Mouse (Mus musculus) liver, embryonic 15.5 days (tissue): ENCODE measurements at regions not wholly inside any gene's neighbourhood (a gene's known extent, or its start where the extent isn't known, plus 50 kb on each side); places are given as distances from the start of the nearest gene placed in this dataset.

ENCODE experiments used
- ATAC-seq: fragments of 200-750 bp; cut with Nextera tagmentation; 2 replicates; pipeline ENCODE4 v1.8.0; 2017; ENCODE audit warnings: moderate number of reproducible peaks, mild to moderate bottlenecking, moderate library complexity; ENCODE audit not compliant: insufficient read depth
- H3K27ac ChIP-seq: fragments of 300-500 bp; sonication (generic); replicated peaks from 2 replicates; pipeline ENCODE4 v1.5.1; 2015; ENCODE audit warnings: mild to moderate bottlenecking, inconsistent platforms
- H3K27me3 ChIP-seq: fragments of 300-500 bp; sonication (generic); 2 replicates; pipeline ENCODE4 v1.6.1; 2015; ENCODE audit warnings: mild to moderate bottlenecking, inconsistent platforms
- H3K36me3 ChIP-seq: fragments of 300-500 bp; sonication (generic); replicated peaks from 2 replicates; pipeline ENCODE4 v1.6.1; 2015; ENCODE audit warnings: moderate library complexity, mild to moderate bottlenecking, inconsistent platforms
- H3K4me1 ChIP-seq: fragments of 300-500 bp; sonication (generic); replicated peaks from 2 replicates; pipeline ENCODE4 v1.6.1; 2015; ENCODE audit warnings: inconsistent platforms
- H3K4me2 ChIP-seq: fragments of 300-500 bp; sonication (generic); 2 replicates; pipeline ENCODE4 v1.6.1; 2015; ENCODE audit warnings: moderate library complexity, mild to moderate bottlenecking, inconsistent platforms
- H3K4me3 ChIP-seq: fragments of 300-500 bp; sonication (generic); replicated peaks from 2 replicates; pipeline ENCODE4 v1.5.1; 2015; ENCODE audit warnings: mild to moderate bottlenecking, inconsistent platforms
- H3K9ac ChIP-seq: fragments of 300-500 bp; sonication (generic); 2 replicates; pipeline ENCODE4 v1.6.1; 2015; ENCODE audit warnings: moderate library complexity, mild to moderate bottlenecking, inconsistent platforms
- H3K9me3 ChIP-seq: fragments of 300-500 bp; sonication (generic); replicated peaks from 2 replicates; pipeline ENCODE4 v1.6.1; 2016; ENCODE audit warnings: inconsistent platforms
- WGBS: fragments of 180-500 bp; shearing (Covaris S2); methylation state at CpG from one replicate; pipeline ENCODE4 v1.1.7; 2015; ENCODE audit warnings: mixed read lengths; ENCODE audit not compliant: insufficient replicate concordance; 5-methylcytosine and 5-hydroxymethylcytosine counted together

DNA sequence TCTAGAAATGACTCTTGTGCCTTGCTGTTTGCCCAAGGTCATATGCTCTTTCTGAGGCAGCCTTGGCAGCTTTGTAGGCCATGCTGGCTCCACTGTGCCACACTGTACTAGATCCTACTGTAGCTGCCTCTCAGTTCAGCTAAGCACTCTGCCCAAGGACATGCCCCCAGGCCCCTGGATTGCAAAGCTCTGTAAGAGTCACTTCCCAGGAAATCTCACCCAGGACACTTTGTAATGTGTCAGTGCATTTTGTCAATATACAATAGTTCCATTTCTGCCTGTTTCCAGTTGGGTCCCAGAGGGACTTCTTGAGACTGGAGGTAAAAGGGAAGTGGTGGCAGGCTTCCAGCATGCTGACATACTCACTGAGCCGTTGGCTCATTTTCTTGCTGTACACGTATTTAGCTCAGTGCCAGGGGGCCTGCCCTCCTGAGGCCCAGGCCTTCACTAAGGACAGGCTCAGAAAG is 287.6 kb upstream of the Eif4g2 start:
- WGBS, result 18% methylated on average over 2 of the region's 2 CpGs
- Histone ChIP-seq H3K4me1 (no peaks in the 10 kb centered on the region), H3K9ac (no peak overlapping the region), H3K4me2 (no peak overlapping the region), H3K4me3 (no peak overlapping the region), H3K27ac (no peak overlapping the region), H3K36me3 (no peaks in the 10 kb centered on the region), H3K9me3 (no peaks in the 10 kb centered on the region), H3K27me3 (no peaks in the 10 kb centered on the region)
- ATAC-seq, result no peak

DNA sequence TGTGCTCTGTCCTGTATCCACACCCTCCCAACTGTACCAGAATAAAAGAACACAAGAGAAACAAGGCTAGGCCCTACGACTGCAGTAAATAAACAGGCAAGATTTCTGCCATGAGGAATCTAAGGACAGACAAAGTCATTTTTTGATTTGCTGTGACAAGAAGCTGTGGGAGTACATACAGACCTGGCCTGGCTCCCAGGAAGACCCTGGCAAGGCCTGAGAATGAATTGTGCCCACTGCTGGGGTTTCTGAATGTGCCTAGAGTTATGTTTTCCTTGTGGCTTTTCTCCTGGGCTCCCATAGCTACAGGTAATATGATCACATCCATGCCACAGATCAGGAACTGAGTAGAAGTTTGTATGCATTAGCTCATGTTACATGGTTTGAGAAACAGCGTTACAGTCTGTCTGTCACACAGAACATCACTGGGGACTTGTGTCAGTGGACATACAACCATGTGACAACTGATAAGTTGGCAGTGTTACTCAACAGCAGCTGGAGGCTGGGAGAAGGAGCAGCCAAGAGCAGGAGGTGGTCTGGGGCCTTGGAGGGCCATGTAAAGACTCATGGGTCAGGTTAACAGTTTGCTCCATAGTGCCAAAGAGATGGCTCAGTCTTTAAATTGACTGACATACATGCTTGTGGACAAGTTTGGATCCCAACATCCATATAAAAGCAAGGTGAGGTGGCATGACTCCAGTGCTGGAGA is 285.6 kb upstream of the Eif4g2 start:
- ATAC-seq, result no peak
- no peak overlapping the region for H3K4me2 ChIP-seq
- WGBS, result 63% methylated on average over 2 of the region's 2 CpGs

DNA sequence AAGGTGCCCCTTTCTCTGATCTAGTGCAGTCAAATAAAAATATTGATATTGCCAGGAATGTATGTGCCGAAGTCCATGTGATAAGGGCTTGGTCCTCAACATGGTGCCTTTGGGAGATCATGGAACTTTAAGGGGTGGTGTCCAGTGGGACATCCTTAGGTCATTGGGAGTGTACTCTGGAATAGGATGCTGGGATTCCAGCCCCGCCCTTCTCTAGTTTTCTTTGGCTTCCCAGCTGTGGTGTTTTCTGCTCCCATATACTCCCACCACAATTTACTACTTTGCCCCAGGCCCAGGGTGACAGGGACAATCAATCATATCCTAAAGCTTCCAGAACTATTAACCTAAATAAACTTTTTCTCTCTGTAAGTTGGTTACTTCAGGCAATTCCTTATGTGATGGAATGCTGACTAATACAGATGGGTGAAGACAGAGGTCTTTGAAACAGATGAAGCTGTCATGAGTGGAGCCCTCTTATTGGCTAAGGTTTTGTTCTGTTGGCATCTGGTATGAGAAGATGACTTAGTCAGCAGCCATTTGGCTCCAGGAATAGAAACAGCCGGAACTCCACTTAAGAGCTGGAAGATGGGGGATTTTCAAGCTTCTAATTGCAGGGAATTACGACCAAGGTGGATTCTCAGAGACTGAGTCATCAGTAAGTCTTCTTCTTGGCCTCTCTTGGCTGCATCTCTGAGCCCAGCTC is 284.3 kb upstream of the Eif4g2 start:
- Histone ChIP-seq H3K4me2 (no peak overlapping the region), H3K4me3 (no peak overlapping the region), H3K9me3 (no peaks in the 10 kb centered on the region), H3K27ac (no peak overlapping the region), H3K27me3 (no peaks in the 10 kb centered on the region), H3K36me3 (no peaks in the 10 kb centered on the region), H3K4me1 (no peaks in the 10 kb centered on the region), H3K9ac (no peak overlapping the region)
- ATAC-seq, result no peak
- 56% methylated on average over 4 of the region's 4 CpGs for WGBS

More for the DNA sequence above, 285.6 kb upstream of the Eif4g2 start:
- no peak overlapping the region for H3K9ac ChIP-seq
- H3K27ac ChIP-seq, result no peak overlapping the region
- no peaks in the 10 kb centered on the region for H3K4me1 ChIP-seq
- H3K9me3 ChIP-seq, result no peaks in the 10 kb centered on the region
- H3K4me3 ChIP-seq, result no peak overlapping the region
- no peaks in the 10 kb centered on the region for H3K27me3 ChIP-seq
- no peaks in the 10 kb centered on the region for H3K36me3 ChIP-seq

DNA sequence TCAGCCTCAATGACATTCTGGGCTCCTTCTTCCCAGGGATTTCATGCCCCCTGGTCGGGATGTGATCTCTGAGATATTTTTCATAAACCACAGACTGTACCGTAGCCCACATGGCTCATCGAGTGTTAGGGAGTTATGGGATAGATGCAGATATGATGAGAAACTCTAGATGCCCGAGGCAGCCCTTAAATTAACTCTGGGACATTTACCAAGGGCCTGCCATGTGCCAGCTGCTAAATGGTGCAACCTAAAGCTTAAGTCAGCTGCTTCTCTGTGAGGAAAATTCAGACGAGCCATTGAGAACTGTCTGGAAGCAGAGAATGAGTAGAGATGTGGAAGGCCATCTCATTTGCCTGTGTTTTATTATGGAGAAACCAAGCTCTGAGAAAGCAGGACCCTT is 282.6 kb upstream of the Eif4g2 start:
- H3K27me3 ChIP-seq, result no peaks in the 10 kb centered on the region
- 38% methylated on average over 5 of the region's 5 CpGs for WGBS
- no peak overlapping the region for H3K9ac ChIP-seq
- no peak overlapping the region for H3K4me2 ChIP-seq
- no peaks in the 10 kb centered on the region for H3K36me3 ChIP-seq
- ATAC-seq, result no peak
- H3K9me3 ChIP-seq, result no peaks in the 10 kb centered on the region
- no peaks in the 10 kb centered on the region for H3K4me1 ChIP-seq
- H3K27ac ChIP-seq, result no peak overlapping the region
- H3K4me3 ChIP-seq, result no peak overlapping the region

DNA sequence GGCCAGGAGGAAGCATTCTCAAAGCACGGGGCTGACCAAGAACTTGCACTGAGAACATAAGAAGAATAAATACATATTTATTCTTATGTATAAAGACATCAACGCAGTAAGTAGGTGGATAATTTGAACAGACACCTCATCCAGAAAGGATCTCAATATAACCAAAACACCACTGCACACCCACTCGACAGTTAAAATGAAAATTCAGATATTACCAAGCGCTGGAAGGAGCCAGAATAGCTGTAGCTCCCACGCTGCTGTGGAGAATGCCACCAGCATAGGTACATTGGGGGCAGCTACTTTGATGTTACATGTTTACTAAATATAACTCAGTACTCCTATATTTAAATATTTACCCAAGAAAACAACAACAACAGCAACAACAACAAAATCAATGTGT is 280.4 kb upstream of the Eif4g2 start:
- Histone ChIP-seq H3K9ac (no peak overlapping the region), H3K27me3 (no peaks in the 10 kb centered on the region), H3K4me2 (no peak overlapping the region), H3K4me3 (no peak overlapping the region), H3K27ac (no peak overlapping the region), H3K4me1 (no peaks in the 10 kb centered on the region), H3K36me3 (no peaks in the 10 kb centered on the region), H3K9me3 (no peaks in the 10 kb centered on the region)
- WGBS, result 56% methylated on average over 5 of the region's 5 CpGs
- no peak for ATAC-seq

DNA sequence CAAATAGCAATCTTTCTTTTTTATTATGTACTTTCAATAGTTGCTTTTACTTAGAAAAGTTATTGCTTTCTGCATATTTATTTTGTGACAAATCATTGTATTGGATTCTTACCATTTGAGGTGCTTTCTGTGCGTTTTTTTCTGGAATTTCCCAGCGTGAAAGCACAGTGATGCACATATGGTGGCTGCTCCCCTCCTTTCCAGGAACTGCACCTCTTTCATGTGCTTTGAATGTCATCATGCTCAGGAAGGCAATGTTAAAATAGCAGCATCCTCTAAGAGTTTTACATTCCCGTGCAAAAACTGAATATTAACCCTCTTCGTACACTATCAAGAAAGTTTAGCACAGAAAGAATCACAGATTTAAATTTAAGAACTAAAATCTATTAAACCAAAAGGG is 279.8 kb upstream of the Eif4g2 start:
- no peak for ATAC-seq
- H3K4me3 ChIP-seq, result no peak overlapping the region
- no peaks in the 10 kb centered on the region for H3K4me1 ChIP-seq
- 60% methylated on average over 4 of the region's 4 CpGs for WGBS
- H3K27ac ChIP-seq, result no peak overlapping the region
- no peaks in the 10 kb centered on the region for H3K27me3 ChIP-seq
- H3K4me2 ChIP-seq, result no peak overlapping the region
- H3K36me3 ChIP-seq, result no peaks in the 10 kb centered on the region
- H3K9me3 ChIP-seq, result no peaks in the 10 kb centered on the region
- no peak overlapping the region for H3K9ac ChIP-seq

DNA sequence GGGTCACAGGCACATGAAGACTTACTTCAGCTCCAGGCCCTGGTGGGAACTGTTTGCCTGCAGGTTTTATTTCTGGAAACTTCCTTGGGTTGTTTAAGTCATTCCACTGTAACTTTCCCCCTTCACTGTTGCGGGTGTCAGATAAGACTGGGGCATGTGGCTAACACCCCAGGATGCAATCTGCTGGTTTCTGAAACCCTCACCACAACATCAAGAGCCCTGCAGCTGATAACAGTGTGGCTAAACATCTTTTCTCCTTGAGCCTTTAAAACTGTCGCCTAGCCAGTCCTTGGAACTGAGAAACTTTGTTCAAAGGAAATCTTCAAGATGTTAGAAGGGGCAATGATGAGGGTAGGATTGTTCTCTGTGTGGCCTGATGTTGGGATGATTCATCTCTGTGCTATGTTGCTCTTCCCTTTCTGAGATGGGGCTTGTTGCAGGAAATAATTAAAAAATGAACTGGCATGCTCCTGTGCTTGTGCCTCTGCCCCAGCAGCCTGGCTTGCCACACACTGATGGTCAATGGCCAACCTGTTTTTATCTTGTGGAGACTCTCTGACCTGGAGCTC is 272.3 kb upstream of the Eif4g2 start:
- Histone ChIP-seq H3K36me3 (no peaks in the 10 kb centered on the region), H3K4me3 (no peak overlapping the region), H3K9me3 (no peaks in the 10 kb centered on the region), H3K9ac (no peak overlapping the region), H3K4me1 (no peaks in the 10 kb centered on the region), H3K4me2 (no peak overlapping the region), H3K27me3 (no peaks in the 10 kb centered on the region), H3K27ac (no peak overlapping the region)
- no peak for ATAC-seq
- WGBS, result 8% methylated on average over 2 of the region's 2 CpGs

DNA sequence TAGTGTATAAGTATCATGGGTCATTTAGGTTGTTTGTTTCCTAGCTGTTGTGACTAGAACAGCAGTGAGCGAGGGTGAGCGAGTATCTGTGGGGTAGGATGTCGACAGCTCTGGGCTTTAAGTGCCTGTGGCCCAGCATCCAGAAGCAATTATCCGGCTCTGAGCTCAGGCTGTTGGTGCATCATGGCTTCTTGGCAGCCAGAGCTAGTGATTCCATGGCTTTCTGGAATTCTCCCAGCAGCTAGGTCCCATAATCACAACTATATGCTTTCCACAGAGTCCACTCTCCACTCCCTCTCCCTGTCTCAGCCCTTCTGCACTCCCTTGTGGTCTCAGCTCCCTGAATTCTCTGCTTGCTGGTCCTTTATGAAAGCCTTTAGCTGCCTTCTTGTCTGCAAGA is 271.2 kb upstream of the Eif4g2 start:
- ATAC-seq, result no peak
- no peak overlapping the region for H3K4me2 ChIP-seq
- no peaks in the 10 kb centered on the region for H3K36me3 ChIP-seq
- WGBS, result 60% methylated on average over 4 of the region's 4 CpGs
- H3K9ac ChIP-seq, result no peak overlapping the region
- no peak overlapping the region for H3K27ac ChIP-seq
- no peaks in the 10 kb centered on the region for H3K9me3 ChIP-seq
- no peaks in the 10 kb centered on the region for H3K27me3 ChIP-seq
- no peak overlapping the region for H3K4me3 ChIP-seq
- H3K4me1 ChIP-seq, result no peaks in the 10 kb centered on the region

DNA sequence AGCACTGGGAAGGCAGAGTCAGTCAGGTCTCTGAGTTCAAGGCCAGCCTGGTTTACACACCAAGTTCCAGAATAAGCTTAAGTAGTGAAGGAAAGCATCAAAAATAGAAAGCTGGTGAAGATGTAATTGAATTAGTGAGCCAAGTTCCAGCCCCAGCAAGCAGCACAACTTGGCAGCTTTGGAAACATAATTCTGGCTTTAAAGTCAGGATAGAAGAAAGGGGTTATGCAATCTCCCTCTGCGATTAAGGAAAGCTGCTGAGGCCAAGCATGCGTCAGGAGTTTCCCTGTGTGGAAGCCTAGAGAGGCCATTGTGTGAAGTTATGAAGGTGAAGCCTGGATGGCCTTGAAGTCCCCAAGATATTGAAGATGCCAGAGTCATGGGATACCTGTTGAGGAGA is 269.3 kb upstream of the Eif4g2 start:
- WGBS, result 72% methylated on average over 2 of the region's 2 CpGs
- no peaks in the 10 kb centered on the region for H3K36me3 ChIP-seq
- no peak for ATAC-seq
- H3K4me3 ChIP-seq, result no peak overlapping the region
- no peak overlapping the region for H3K9ac ChIP-seq
- H3K27me3 ChIP-seq, result no peaks in the 10 kb centered on the region
- no peaks in the 10 kb centered on the region for H3K9me3 ChIP-seq
- H3K27ac ChIP-seq, result no peak overlapping the region
- no peak overlapping the region for H3K4me2 ChIP-seq
- H3K4me1 ChIP-seq, result no peaks in the 10 kb centered on the region

DNA sequence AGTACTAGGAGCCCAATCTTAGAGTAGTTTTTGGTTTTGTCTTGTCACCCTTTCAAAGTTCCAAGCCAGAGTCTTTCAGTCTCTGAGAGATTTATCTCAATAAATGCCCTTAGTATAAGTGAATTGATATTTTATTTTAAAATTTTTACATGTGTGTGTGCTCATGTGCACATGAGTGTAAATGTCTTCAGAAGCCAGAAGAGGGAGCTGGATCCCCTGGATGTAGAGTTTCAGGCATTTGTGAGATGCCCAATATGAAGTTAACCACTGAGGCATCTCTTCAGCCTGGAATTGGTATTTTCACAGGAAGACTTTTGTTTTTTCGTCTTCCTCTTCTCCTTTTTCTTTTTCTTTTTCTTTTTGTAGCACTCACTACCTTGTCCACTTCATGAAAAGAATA is 262.3 kb upstream of the Eif4g2 start:
- no peak for ATAC-seq
- WGBS, result 51% methylated on average over 1 of the region's 1 CpGs
- no peaks in the 10 kb centered on the region for H3K9me3 ChIP-seq
- no peaks in the 10 kb centered on the region for H3K36me3 ChIP-seq
- H3K27me3 ChIP-seq, result no peaks in the 10 kb centered on the region
- no peaks in the 10 kb centered on the region for H3K4me1 ChIP-seq
- no peak overlapping the region for H3K9ac ChIP-seq
- no peak overlapping the region for H3K4me2 ChIP-seq
- no peak overlapping the region for H3K4me3 ChIP-seq
- H3K27ac ChIP-seq, result no peak overlapping the region

DNA sequence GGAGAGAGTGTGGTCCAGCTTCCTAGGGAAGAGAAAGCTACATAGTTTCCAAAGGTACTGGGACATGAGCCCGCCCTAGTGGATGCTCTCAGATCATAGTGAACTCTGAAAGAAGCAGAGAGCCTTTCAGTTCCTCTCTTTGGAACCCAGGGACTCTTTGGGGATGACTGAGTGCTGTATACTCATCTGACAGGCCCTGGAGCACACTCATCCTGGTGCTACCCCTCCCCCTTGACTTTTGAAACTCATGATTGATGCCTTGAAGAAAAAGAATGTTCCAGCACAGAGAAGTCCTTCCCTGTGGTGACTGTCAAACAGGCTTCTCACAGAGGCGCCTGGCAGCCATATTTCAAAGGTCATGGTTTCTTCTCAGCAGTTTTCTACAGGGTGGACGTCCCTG is 254.2 kb upstream of the Eif4g2 start:
- H3K4me2 ChIP-seq, result no peak overlapping the region
- no peaks in the 10 kb centered on the region for H3K4me1 ChIP-seq
- H3K27ac ChIP-seq, result no peak overlapping the region
- ATAC-seq, result no peak
- H3K4me3 ChIP-seq, result no peak overlapping the region
- no peak overlapping the region for H3K9ac ChIP-seq
- no peaks in the 10 kb centered on the region for H3K36me3 ChIP-seq
- H3K27me3 ChIP-seq, result no peaks in the 10 kb centered on the region
- WGBS, result 33% methylated on average over 3 of the region's 3 CpGs
- H3K9me3 ChIP-seq, result no peaks in the 10 kb centered on the region
